Mouse (Mus musculus) frontal cortex, adult (tissue): ENCODE measurements around the gene Tiparp.

Experiments
- ATAC-seq: cut with Nextera tagmentation; 2 replicates; pipeline ENCODE4 v1.9.2; 2017; ENCODE audit warnings: mild to moderate bottlenecking, moderate library complexity, mixed read lengths; ENCODE audit not compliant: low TSS enrichment

The Tiparp gene

DNA sequence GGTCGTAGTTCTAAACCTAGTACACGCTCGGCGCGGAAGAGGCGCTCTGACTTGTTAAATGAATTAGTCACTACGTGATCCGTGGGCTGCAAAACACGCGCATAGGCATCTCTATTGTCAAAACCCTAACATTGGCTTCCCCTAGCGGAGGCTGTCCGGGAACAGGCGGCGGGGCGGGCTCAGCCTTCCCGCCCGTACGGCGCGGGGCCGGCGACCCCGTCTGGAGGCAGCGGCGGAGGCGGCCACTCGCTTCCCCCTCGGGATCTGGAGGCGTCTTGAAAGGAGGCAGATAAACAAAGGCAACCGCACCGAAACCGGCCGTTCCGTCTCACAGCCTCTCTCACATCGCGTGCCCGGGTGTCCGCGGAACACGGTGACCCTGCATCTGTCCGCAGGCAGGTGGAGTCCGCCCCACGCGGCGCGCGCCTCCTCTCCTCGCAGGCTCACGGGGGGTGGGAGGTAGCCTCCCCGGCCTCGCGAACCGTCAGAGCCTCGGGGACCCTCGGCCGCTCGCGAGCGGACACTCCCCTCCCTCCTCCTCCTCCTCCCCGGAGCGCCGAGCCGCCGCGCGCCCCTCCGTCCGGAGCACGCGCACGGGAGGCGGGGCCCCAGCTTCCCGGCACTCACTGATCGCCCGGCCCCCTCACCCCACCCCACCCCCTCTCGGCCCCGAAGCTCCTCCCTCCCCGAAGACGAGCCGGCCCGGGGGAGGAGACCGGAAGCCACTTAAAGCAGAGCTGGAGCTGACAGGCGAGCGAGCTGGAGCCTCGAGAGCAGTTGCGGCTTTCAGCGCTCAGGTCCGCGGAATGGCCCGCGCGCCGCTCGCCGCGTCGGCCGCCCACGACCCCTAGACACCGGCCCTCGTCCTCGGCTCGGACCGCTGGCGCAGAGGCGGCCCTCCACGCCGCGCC, at the start of gene Tiparp:
TSS of gene Tiparp (plus strand) at position 720 of the 911 bp plus-strand sequence.
- ATAC-seq: peak; percentile 91

DNA sequence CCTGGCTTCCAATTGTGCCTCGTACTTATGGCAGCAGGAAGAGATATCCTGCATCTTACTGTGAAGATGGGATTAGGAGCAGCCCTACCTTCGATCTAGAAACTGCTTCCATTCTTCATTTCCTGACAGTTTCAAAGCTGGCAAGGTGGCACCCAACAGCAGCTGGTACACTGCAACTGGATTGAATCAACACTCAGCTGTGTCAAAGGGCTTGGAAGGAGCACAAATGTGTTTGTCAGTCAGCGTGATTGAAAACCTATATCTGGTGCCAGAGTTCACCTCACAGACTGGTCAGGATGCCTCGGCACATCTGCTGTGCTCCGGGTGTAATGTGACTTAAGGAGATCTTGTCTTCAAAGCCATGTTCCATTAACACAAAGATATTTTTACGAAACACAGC, 47.5 kb upstream of the Tiparp start:
- ATAC-seq: no peak

DNA sequence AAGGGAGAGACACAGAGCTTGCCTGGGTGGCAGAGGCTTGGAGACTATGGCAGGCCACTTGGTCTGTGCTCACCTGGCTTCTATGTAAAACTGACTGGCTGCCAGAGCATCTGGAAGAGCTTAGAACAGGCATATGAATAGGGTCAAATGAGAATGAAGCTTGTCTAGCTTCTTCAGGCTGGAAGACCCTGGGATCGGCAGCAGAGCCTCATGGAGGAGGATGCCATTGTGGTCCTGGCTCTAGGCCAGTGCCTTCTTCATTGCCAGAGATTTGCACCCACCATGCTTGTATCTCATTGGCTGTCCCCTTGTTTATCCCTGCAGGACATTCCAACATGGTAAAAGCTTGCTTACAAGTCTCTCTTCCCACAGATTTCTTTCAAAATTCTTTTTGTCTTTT, 45.9 kb upstream of the Tiparp start:
- no peak for ATAC-seq

DNA sequence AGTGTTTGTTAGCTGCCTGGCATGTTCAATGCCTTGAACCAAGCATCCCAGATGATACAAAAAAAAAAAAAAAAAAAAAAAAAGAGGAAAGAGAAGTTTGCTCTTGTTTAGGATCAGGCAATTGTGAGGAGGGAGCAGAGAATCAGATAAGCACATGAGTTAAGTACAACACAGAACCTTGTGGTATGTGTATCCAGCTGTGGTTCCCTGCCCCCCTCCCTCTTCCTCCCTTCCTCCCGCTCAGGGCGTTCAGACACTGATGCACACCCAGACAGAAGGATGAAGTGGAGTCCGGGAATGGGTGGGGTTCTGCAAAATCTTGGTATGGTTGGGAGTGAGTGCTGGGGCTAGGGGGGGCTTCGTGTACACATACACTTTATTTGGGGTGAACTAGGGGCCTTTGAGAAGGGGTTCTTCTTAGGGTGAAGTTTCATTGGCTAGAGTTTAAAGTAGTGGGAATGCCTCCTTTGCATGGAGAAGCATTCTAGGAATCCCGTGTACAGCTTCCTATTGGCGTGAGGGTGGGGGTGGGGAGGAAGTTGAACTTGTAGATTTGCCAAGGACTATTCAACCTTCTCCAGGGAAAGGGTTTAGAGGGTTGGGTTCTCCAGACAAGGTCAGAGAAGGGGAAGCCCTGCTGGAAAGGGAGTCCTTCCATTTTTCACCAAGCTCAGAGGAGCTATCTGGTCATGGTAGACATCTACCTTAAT, 45.4 kb upstream of the Tiparp start:
- ATAC-seq: no peak

DNA sequence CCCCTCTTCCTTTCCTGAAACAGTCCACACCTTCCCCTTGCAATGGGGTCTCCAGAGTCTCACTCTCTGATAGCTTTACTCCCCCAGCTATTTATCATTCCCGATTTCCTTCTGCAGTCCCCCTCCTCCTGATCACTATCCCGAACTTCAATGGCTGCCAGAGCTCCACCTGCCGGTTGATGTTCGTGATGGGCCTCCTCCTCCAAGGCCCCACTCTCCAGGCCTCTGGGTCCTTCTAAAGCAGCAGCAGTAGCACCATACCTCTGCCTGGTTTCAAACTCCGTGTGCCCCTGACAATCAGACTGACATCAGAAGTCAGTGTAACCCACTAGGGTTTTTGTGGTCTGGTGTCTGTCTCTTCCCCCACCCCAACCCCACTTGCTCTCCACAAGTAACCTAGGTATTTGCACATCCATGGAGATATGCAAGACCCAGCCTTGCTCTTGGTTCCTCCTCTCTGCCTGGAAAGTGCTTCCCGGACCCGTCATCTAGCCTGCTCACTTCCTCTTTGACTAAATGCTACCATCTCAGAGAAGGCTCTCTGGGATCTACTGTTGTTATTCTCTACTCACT, 44.0 kb upstream of the Tiparp start:
- ATAC-seq: no peak

DNA sequence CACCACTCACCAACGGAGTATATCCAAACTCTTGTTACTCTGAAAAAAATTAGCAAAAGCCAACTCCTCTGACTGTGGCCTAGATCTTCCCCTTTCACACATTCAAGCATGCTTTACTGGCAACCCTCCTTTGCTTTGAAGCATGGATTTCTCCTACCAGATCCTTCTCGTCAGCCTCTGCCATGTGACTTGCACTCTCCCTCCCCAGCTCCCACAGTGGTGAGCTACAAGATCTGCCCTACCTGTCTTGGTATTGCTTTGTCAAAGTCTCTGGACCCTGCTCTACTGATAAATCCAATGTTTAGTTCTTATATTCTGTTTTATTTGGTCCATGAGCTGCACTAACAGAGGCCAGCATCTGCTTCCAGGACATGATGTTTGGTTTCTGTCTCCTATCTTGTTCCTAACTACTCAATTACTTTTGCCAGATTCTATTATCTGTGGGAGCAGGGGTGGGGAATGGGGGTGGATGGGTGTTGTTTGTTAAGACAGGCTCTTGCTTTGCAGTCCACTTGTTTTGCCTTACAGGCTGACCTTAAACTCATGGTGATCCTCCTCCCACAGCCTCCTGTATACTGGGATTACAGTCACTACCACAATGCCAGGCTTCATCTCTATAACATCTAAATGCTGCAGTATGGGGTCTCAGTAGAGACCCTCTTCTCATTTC, 40.7 kb upstream of the Tiparp start:
- ATAC-seq: no peak

DNA sequence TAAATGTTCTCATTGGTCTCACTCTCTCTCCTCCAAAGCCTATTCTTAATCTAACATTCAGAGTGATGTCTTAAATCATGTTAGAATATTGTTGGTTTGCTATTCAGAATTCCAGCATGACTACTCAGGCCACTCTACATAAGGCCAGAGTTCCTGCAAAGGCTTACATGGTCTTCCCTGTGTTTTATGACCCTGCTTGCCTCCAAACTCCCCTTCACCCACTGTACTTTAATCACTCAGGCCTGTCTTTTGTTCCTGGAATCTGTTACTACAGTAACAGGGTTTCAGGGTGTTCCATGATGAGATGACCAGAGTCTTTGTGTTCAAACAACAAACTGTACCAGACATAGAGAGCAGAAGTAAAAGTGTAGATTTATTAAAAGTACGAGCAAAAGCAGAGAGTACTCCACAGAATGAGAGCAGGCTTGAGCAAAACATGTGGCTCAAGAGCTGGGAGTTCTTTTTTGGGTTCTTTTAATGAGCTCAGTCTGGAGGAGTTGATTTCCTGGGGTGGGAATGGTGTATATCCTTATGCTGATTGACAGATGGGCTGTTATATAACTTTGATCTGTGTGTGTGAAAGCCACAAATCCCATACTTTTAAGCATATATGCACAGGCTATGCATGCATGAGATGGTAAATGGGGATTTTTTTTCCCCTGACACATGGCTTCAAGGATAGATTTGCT, 39.5 kb upstream of the Tiparp start:
- ATAC-seq: peak; percentile 99

DNA sequence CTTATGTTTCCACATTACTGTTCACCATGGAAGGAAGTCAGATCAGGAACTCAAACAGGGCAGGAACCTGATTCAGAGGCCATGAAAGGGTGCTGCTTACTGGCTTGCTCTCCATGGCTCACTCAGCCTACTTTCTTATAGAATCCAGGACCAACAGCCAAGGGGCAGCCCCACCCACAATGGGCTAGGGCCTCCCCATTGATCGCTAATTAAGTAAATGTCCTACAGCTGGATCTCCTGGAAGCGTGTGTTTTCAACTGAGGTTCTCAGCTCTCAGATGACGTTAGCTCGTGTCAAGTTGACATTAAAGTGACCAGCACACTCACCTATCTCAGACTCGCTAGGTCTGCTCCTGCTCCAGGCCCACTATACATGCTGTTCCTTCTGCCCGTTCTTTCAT, 38.6 kb upstream of the Tiparp start:
- ATAC-seq: no peak

DNA sequence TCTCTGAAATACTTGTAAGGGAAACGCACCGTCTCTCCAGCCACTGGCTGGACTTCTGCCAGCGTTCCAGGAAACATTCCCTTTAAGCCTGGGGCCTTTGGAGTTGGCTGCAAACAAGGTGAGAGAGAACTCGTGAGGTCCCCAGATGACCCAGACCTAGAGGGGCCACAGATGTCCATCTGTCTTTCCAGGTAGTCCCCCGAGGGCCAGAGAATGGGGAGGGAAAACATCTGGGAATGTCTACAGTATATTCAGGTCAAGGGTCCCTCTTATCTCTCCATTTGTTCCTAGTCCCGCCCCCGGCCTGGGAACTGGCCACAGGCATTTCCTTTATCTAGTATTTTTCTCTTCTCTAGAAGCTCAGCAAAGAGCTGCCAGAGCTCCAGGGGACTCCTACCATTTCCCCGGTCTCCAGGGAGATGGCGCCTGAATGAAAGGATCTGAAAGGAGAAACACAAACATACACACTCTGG, 33.9 kb upstream of the Tiparp start:
- ATAC-seq: peak; percentile 79

DNA sequence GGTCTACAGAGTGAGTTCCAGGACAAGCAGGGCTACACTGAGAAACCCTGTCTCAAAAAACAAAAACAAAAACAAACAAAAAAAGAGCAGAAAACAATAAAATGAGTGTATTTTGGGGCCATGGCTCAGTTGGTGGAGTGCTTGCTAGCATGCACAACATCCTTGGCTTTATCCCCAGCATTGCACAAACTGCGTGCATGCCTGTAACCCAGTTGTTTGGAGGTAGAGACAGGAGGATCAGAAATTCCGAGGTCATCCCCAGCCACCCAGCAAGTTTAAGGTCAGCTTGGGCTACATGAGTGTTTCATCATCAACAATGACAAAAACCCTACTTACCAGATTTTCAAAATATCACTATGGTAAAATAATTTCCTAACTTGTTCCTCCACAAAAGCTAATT, 20.4 kb upstream of the Tiparp start:
- ATAC-seq: no peak

DNA sequence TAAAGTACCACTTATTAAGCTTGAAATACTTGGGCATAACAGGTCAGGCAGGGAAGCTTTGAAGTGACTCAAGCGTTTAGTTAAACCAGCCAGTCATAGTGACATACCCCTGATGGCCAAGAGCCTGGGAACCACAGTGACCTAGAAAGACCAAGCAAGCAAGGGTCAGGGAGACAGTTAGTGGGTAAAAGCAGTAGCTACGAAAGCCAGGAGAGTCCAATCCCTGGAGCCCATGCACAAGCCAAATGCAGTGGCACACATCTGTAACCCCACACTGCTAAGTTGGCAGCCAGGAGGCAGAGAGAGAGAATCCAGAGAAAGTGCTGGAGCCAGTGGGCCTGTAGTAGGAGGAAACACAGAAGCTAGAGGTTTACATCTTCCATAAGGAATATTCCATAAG, 17.6 kb upstream of the Tiparp start:
- ATAC-seq: no peak

DNA sequence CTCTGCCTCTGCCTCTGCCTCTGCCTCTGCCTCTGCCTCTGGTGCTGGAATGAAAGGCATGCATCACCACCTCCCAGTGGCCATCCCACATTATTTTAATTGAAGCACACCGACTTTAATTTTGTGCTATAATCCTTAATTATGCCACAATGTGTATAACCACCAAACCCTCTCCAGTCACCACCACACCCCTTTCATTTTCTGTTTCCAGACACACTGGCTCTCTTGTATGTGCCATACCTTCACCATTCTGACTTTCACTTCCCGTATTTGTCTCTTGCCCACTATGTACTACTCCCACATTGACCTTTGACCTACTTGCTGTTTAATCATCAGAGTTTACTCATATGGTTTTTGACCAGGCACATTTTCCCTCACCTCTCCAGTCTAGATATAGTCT, 12.5 kb upstream of the Tiparp start:
- no peak for ATAC-seq

DNA sequence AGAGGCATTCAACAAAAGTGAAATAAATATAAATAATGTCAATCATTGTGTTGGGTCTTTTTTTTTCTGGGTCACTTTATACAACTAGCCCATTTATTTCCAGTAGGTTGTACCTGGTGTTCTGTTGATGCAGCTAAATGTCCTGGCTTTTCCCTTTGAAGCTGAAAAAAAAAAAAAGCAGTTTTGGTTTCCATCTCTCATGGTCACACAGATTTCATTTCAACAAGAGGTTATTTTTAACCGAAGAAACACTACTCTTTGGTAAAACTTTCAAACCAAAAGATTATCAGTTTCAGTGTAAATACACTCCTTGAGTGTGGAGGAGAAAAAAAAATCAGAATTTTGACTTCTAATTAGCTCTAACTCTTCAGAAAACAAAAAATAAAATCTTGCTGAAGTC, 11.7 kb upstream of the Tiparp start:
- ATAC-seq: no peak

DNA sequence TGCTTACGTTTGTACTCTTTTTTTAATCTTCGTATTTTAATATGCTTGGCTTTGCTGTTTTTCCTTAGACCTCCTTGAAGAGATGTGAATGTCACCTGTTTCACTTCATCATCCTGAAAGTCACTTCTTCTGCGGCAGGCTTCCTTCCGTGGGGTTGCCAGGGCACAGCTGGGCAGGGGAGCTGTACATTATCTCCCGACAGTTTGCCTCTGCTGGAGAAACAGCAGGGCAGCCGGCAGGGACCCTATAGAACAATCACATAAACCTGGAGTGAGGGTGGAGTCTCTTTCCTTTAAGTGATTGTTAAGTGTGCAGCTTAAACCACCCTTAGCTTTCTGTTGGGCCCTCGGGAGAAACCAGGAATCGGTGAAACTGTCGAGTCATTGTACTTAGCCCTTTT, 11.1 kb upstream of the Tiparp start:
- 0 out of 2 replicates have a peak, but pooled peaks have one; percentile 9 for ATAC-seq

DNA sequence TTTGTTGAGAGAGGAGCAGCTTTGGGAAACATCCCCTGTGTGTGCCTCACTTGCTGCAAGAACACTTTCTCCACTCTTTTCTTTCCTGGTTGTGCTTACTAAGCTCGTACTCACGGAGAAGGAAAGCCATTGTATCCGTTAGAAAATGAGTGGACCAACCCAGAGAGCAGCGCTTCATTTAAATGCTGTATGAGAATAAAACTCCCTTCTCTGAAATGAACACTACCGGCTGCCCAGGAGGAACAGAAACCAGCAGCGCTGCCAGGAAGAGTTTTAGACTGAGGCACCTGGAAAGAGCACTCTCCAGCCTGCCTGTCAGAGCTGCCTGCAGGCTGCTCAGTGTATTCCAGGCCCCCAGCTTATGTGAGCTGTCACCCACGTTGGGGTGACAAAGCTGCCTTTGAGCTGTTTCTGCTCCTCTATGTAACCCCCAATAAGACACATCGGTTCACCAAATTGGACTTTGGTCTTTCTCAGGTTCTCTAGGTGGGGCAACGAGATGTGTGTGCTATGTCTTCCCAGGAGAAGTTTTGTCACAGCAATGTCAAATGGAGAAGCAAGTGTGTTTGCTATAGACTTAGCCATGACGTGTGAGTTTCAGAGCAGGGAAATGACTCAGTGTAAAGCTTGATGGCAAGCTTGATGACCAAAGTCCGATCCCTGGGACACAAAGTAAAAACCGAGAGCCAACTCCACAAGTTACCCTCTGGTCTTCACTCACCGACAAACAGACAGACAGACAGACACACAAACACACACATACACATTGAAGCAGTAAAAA, 10.3 kb upstream of the Tiparp start:
- ATAC-seq: peak; percentile 41; the same call in 1 of the 2 replicates

DNA sequence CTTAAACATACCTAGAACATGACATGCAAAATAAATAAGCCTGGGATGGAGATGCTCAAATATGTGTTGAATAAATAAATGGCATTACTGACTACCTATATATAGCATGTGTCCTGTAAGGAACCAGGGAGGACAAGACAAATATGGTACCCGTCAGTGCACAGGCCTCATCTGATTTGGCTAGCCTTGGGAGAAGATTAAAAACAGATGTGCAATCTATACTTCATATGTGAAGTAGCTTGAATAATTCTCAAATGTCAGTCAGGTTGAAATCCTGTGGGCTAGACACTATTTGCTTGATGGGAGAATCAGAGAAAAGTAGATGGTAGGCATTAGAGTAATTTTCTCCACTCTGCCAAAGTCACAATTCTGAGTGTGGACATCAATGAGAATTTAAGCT, 6.8 kb upstream of the Tiparp start:
- no peak for ATAC-seq

DNA sequence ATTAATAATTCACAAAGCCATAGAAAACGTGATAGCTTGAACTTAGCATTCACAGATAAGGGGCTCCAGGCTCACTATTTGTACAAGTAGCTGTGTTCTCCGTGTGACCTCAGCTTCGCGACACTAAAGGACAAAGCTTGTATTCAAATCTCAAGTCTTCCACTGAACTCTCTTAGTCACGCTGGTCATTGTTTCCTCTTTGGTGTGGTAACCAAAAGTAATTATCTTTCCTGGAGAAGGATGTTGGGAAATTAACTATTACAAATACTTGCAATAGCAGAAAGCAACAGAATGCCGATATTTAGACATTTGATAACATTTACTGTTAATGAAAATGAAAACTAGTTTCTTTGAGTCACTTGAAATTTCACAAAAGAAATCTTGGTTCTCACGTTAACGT, 4.8 kb upstream of the Tiparp start:
- no peak for ATAC-seq

DNA sequence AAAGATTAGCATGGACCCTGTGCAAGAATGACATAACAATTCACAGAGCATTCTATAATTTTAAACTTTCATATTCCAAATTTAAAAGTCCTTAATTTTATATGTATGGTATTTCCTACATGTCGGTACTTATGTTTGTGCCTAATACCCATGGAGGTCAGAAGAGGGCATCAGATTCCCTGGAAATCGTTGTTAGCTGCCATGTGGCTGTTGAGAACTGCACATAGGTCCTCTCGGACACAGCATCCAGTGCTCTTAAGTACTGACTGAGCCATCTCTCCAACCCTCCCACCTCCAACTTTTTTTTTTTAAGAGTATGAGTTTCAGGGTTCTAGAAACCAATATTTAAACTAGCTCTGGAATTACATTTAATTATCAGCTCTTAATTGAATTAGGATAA, 2.5 kb upstream of the Tiparp start:
- no peak for ATAC-seq

DNA sequence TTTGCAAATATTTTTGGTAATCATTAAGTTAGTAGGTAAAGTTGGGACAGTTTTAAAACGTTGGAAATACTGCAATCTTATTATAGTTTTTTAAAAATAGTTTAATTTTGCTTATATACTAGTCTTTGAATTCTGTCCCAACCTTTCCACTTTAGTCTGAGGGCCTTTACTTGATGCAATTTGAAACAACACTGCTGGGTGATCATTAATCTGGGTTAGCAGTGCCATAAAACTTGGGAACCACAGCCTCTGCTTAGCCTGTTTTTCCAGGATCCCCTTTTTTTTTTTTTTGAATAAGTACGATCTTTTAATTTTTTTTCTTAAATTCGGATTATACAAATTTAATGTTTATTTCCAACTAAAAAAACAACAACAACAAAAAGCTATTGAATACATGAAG, 1.0 kb upstream of the Tiparp start:
- no peak for ATAC-seq

DNA sequence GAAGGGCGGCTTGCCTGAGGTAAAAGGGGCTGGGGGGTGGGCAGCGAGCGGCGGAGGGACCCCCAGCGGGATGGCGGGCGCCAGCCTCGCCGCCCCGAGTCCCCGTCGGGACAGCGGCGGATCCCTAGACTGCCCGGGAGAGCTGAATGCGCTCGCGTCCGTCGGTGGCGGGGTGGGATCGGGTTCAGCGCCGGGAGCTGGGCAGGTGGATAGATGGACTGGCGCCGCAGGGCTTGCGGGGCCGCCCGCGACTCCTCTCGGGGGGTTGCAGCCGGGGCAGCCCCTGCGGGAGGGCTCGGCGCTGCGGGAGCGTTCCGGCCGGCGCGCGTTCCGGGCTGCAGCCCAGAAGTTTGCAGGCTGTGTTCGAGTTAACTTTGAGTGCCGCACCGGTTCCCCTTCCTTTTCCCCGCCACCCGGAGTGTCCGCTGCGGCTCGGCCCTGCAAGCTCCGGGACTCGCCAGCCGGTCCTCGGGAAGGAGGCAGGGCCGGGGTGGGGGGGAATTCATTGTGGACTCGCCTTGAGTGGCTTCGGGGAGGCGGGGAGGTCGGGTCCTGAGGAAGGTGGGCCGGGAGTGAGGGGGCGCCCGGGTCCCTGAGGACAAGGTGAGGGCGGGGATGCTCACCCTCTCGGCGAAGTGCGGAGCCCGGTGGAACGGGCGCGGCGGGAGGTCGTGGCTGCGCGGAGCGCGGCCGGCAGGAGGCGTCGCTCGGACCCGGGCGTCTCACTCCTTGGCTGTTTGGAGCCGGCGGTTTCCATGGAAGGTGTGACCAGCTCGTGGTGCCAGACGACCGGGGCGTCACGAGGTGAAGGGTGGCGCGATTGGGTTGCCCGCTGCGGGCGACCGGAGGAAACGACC, 632 bp downstream of the Tiparp start:
- peak; percentile 41 for ATAC-seq
